Comparison of ENCODE assay signal across 20 mouse cellular contexts in genomic region chr12:105900479-105900878, GRCm38 (mm10).
DNase-seq lines count a peak whose midpoint lies in the region; ATAC-seq lines count a peak whose summit lies in the region.
"Had no signal": no experiment of that assay in that cellular context is flagged by ENCODE, and none has a peak within 500 bp of the region (broad histone marks: within the 10 kb centered on the region; RNA-seq: fewer than 3 reads in every experiment).

No protein-coding gene starts in this region.

- H3K9ac ChIP-seq in forebrain, embryonic 11.5 days (ENCODE audit: low read length) = no peak overlapping the region
- no peak overlapping the region for H3K9ac ChIP-seq in forebrain, embryonic 15.5 days (replicated peaks)
- H3K9ac ChIP-seq: heart, embryonic 13.5 days; hindbrain, embryonic 12.5 days had no signal

- H3K27me3 ChIP-seq in forebrain, embryonic 10.5 days (ENCODE audit: poor library complexity, severe bottlenecking) = no peaks in the 10 kb centered on the region
- no peaks in the 10 kb centered on the region for H3K27me3 ChIP-seq in forebrain, embryonic 11.5 days (ENCODE audit: control insufficient read depth, insufficient read depth, low read length)
- no peaks in the 10 kb centered on the region for H3K27me3 ChIP-seq in forebrain, embryonic 15.5 days
- H3K27me3 ChIP-seq: heart, embryonic 13.5 days; hindbrain, embryonic 12.5 days had no signal

- ATAC-seq in forebrain, embryonic 11.5 days (replicated peaks; ENCODE audit: low FRiP score) = no peak
- ATAC-seq in common myeloid progenitor, adult 5-6 weeks (replicated peaks; ENCODE audit: low read depth, poor library complexity, severe bottlenecking) = peak; percentile 71
- no peak for ATAC-seq in forebrain, embryonic 15.5 days (replicated peaks)
- peak; percentile 76 for ATAC-seq in megakaryocyte, adult 5-6 weeks (ENCODE audit: poor library complexity, severe bottlenecking)
- ATAC-seq: CD4-positive, CD25-positive, alpha-beta regulatory T cell, adult 4 months; hindbrain, postnatal 0 days had no signal

- WGBS in forebrain, embryonic 10.5 days = 92% methylated on average over 6 of the region's 6 CpGs
- 97% methylated on average over 6 of the region's 6 CpGs for WGBS in forebrain, embryonic 11.5 days
- WGBS in forebrain, embryonic 15.5 days = 90% methylated on average over 6 of the region's 6 CpGs

- no peak for DNase-seq in forebrain, embryonic 10.5 days (ENCODE audit: extremely low spot score, low spot score)
- no peak for DNase-seq in forebrain, embryonic 11.5 days (ENCODE audit: low spot score)
- DNase-seq in adrenal gland, postnatal 25 days = no peak
- DNase-seq in retina, postnatal 1 day = no peak
- DNase-seq: adrenal gland, postnatal 10 days; B cell, adult 2 months; cerebellum, adult 18-20 months; cerebellum, adult 9-11 months; cerebellum, postnatal 36 days; gastrocnemius, postnatal 14 days; heart, postnatal 36 days had no signal

- H3K27ac ChIP-seq in forebrain, embryonic 10.5 days = peak overlapping the region; percentile 86
- H3K27ac ChIP-seq in forebrain, embryonic 11.5 days (ENCODE audit: low read depth, low read length) = no peak overlapping the region; the same call in 1 of the 2 replicates
- H3K27ac ChIP-seq in forebrain, embryonic 15.5 days (replicated peaks) = peak overlapping the region; percentile 92
- H3K27ac ChIP-seq: embryonic facial prominence, embryonic 10.5 days; heart, embryonic 13.5 days; hindbrain, embryonic 12.5 days; hindbrain, postnatal 0 days had no signal

- H3K36me3 ChIP-seq in forebrain, embryonic 10.5 days (replicated peaks) = no peaks in the 10 kb centered on the region
- no peaks in the 10 kb centered on the region for H3K36me3 ChIP-seq in forebrain, embryonic 11.5 days (ENCODE audit: control insufficient read depth, insufficient read depth, low read length)
- no peaks in the 10 kb centered on the region for H3K36me3 ChIP-seq in forebrain, embryonic 15.5 days
- H3K36me3 ChIP-seq: embryonic facial prominence, embryonic 10.5 days; G1E; heart, embryonic 13.5 days; hindbrain, embryonic 12.5 days had no signal

- H3K4me2 ChIP-seq in forebrain, embryonic 11.5 days (ENCODE audit: low read depth, low read length, severe bottlenecking) = no peak overlapping the region
- H3K4me2 ChIP-seq in forebrain, embryonic 15.5 days (replicated peaks) = no peak overlapping the region
- H3K4me2 ChIP-seq: heart, embryonic 13.5 days; hindbrain, embryonic 12.5 days had no signal

- H3K4me1 ChIP-seq in forebrain, embryonic 10.5 days = peaks cover 32% of the 10 kb centered on the region
- peaks cover 6% of the 10 kb centered on the region for H3K4me1 ChIP-seq in forebrain, embryonic 11.5 days (replicated peaks; ENCODE audit: control insufficient read depth, insufficient read depth, low read length)
- H3K4me1 ChIP-seq in forebrain, embryonic 15.5 days = peaks cover 49% of the 10 kb centered on the region

- peaks cover 33% of the 10 kb centered on the region for H3K9me3 ChIP-seq in forebrain, embryonic 10.5 days
- H3K9me3 ChIP-seq in forebrain, embryonic 11.5 days (ENCODE audit: control insufficient read depth, low read length) = peaks cover 23% of the 10 kb centered on the region
- peaks cover 13% of the 10 kb centered on the region for H3K9me3 ChIP-seq in forebrain, embryonic 15.5 days

- no peak overlapping the region for H3K4me3 ChIP-seq in forebrain, embryonic 10.5 days
- no peak overlapping the region for H3K4me3 ChIP-seq in forebrain, embryonic 11.5 days (ENCODE audit: low read depth, low read length)
- H3K4me3 ChIP-seq in forebrain, embryonic 15.5 days = no peak overlapping the region
- H3K4me3 ChIP-seq: embryonic facial prominence, embryonic 10.5 days; heart, embryonic 13.5 days; hindbrain, embryonic 12.5 days had no signal

Comparison
In these comparisons a context has a peak if more than half of its experiments do, and no peak if none do; other contexts are left out.
1. ATAC-seq: peak in common myeloid progenitor, adult 5-6 weeks (single experiment) and megakaryocyte, adult 5-6 weeks (single experiment); none in forebrain, embryonic 11.5 days (single experiment) and forebrain, embryonic 15.5 days (single experiment).